Mouse (Mus musculus): ENCODE measurements around the gene Casp2. TPM values are rescaled to one million over a fixed set of nuclear protein-coding genes. Genes with fewer than 3 reads are reported as not detected.
A peak's percentile ranks its signal among the peaks of the same experiment; 100 is the strongest.

Gene Casp2
- polyA plus RNA-seq, 1 experiment from 2014 or later, result 78.3 TPM

GRCm38 (mm10) chr6:42295549-42296094 lies 30.8 kb downstream of the Casp2 start:
- Histone ChIP-seq H3K27ac (replicated peaks; ENCODE audit: low read depth, low read length) (no peak overlapping the region), H3K4me2 (ENCODE audit: low read depth, severe bottlenecking) (no peak overlapping the region), H3K4me1 (ENCODE audit: control insufficient read depth, insufficient read depth, low read length) (no peaks in the 10 kb centered on the region), H3K9ac (ENCODE audit: low read length) (no peak overlapping the region), H3K27me3 (ENCODE audit: control insufficient read depth, insufficient read depth, low read length) (no peaks in the 10 kb centered on the region), H3K4me3 (ENCODE audit: low read depth, low read length) (no peak overlapping the region), H3K9me3 (ENCODE audit: control insufficient read depth, low read length) (no peaks in the 10 kb centered on the region), H3K36me3 (ENCODE audit: control insufficient read depth, insufficient read depth, low read length) (no peaks in the 10 kb centered on the region)
- 75% methylated on average over 3 of the region's 3 CpGs for WGBS
- no peak for DNase-seq (ENCODE audit: low spot score)
- ATAC-seq (ENCODE audit: insufficient number of reproducible peaks, low FRiP score, low TSS enrichment, low read depth), result no peak

DNA sequence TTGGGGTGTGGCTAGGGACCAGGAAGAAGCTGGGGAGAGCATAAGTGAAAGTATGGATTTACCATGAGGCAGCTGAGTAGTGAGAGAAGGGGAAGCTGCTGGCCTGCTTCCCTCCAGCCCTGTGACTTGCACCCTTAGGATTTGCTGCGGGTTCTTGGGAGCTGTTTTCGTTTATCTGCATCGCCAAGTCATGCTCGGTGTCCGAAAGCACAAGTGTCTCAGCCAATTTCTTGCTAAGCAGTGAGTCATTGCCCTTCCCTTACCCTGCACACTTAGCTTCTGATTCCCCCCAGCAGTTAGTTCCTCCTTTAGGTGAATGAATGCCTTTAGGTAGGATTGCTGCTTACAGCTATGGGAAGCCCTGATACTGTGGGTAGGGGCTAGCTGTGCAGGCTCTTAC lies 34.6 kb downstream of the Casp2 start:
- WGBS, result 90% methylated on average over 5 of the region's 5 CpGs
- Histone ChIP-seq H3K4me2 (ENCODE audit: low read depth, severe bottlenecking) (no peak overlapping the region), H3K36me3 (ENCODE audit: control insufficient read depth, insufficient read depth, low read length) (no peaks in the 10 kb centered on the region), H3K27me3 (ENCODE audit: control insufficient read depth, insufficient read depth, low read length) (no peaks in the 10 kb centered on the region), H3K9ac (ENCODE audit: low read length) (no peak overlapping the region), H3K9me3 (ENCODE audit: control insufficient read depth, low read length) (no peaks in the 10 kb centered on the region), H3K27ac (replicated peaks; ENCODE audit: low read depth, low read length) (no peak overlapping the region), H3K4me1 (ENCODE audit: control insufficient read depth, insufficient read depth, low read length) (no peaks in the 10 kb centered on the region), H3K4me3 (ENCODE audit: low read depth, low read length) (no peak overlapping the region)
- DNase-seq (ENCODE audit: low spot score) (no peak), ATAC-seq (ENCODE audit: insufficient number of reproducible peaks, low FRiP score, low TSS enrichment, low read depth) (no peak)

DNA sequence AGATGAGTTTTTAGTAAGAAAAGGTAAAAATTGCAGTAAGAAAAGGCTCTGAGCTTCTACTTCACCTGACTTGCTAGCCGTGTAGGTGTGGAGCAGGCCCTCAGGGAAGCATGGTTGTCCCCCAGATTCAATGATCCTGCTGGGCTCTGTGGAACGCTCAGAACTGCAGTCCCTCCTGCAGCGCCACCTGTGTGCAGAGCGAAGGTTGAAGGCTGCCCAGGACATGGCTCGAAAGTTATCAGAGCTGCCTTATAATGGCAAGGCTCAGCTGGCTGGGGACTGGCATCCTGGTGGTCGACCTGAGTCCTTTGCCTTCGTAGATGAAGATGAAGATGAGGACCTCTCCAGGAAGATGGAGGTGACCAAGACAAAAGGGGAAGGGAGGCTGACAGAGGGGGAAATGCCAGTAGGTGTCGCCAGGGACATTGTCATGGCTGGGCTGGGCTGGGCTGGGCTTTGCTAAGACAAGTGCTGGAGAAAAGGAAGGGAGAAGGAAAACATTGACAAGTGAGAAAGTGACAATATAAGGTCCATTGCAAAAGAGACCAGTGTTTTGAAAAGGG lies 45.1 kb downstream of the Casp2 start:
- H3K27me3 ChIP-seq (ENCODE audit: control insufficient read depth, insufficient read depth, low read length), result no peaks in the 10 kb centered on the region
- H3K27ac ChIP-seq (replicated peaks; ENCODE audit: low read depth, low read length), result no peak overlapping the region
- DNase-seq (ENCODE audit: low spot score) (no peak), ATAC-seq (ENCODE audit: insufficient number of reproducible peaks, low FRiP score, low TSS enrichment, low read depth) (no peak)
- H3K36me3 ChIP-seq (ENCODE audit: control insufficient read depth, insufficient read depth, low read length), result no peaks in the 10 kb centered on the region; the same call in 1 of the 2 replicates
- H3K4me1 ChIP-seq (ENCODE audit: control insufficient read depth, insufficient read depth, low read length), result no peaks in the 10 kb centered on the region
- 50% methylated on average over 8 of the region's 8 CpGs for WGBS
- H3K9me3 ChIP-seq (ENCODE audit: control insufficient read depth, low read length), result no peaks in the 10 kb centered on the region
- H3K4me3 ChIP-seq (ENCODE audit: low read depth, low read length), result no peak overlapping the region
- H3K4me2 ChIP-seq (ENCODE audit: low read depth, severe bottlenecking), result no peak overlapping the region
- no peak overlapping the region for H3K9ac ChIP-seq (ENCODE audit: low read length)

GRCm38 (mm10) chr6:42310427-42311053 lies 45.8 kb downstream of the Casp2 start:
- DNase-seq (ENCODE audit: low spot score) (no peak), ATAC-seq (ENCODE audit: insufficient number of reproducible peaks, low FRiP score, low TSS enrichment, low read depth) (no peak)
- no peak overlapping the region for H3K9ac ChIP-seq (ENCODE audit: low read length)
- no peaks in the 10 kb centered on the region; the same call in 1 of the 2 replicates for H3K36me3 ChIP-seq (ENCODE audit: control insufficient read depth, insufficient read depth, low read length)
- no peaks in the 10 kb centered on the region for H3K27me3 ChIP-seq (ENCODE audit: control insufficient read depth, insufficient read depth, low read length)
- H3K27ac ChIP-seq (replicated peaks; ENCODE audit: low read depth, low read length), result no peak overlapping the region
- no peaks in the 10 kb centered on the region for H3K4me1 ChIP-seq (ENCODE audit: control insufficient read depth, insufficient read depth, low read length)
- no peaks in the 10 kb centered on the region for H3K9me3 ChIP-seq (ENCODE audit: control insufficient read depth, low read length)
- no peak overlapping the region for H3K4me2 ChIP-seq (ENCODE audit: low read depth, severe bottlenecking)
- 88% methylated on average over 2 of the region's 2 CpGs for WGBS
- no peak overlapping the region for H3K4me3 ChIP-seq (ENCODE audit: low read depth, low read length)

- Histone ChIP-seq H3K9me3 (ENCODE audit: control insufficient read depth, low read length) (no peaks in the 10 kb centered on the region), H3K4me1 (ENCODE audit: control insufficient read depth, insufficient read depth, low read length) (0 out of 2 replicates have a peak, but pooled peaks cover under 1% of the 10 kb centered on the region), H3K4me3 (ENCODE audit: low read depth, low read length) (no peak overlapping the region), H3K36me3 (ENCODE audit: control insufficient read depth, insufficient read depth, low read length) (no peaks in the 10 kb centered on the region), H3K27me3 (ENCODE audit: control insufficient read depth, insufficient read depth, low read length) (peaks cover 13% of the 10 kb centered on the region), H3K27ac (replicated peaks; ENCODE audit: low read depth, low read length) (no peak overlapping the region), H3K9ac (ENCODE audit: low read length) (0 out of 2 replicates have a peak overlapping the region, but pooled peaks have one; percentile 17), H3K4me2 (ENCODE audit: low read depth, severe bottlenecking) (no peak overlapping the region)
- 67% methylated on average over 4 of the region's 4 CpGs for WGBS
- DNase-seq (ENCODE audit: low spot score) (no peak), ATAC-seq (ENCODE audit: insufficient number of reproducible peaks, low FRiP score, low TSS enrichment, low read depth) (no peak)
Measured at GRCm38 (mm10) chr6:42318293-42318692, 53.5 kb downstream of the Casp2 start.

- 0 out of 2 replicates have a peak, but pooled peaks cover 4% of the 10 kb centered on the region for H3K4me1 ChIP-seq (ENCODE audit: control insufficient read depth, insufficient read depth, low read length)
- ATAC-seq (ENCODE audit: insufficient number of reproducible peaks, low FRiP score, low TSS enrichment, low read depth) (peak; percentile 29; the same call in 1 of the 2 replicates), DNase-seq (ENCODE audit: low spot score) (peak; percentile 22)
- H3K36me3 ChIP-seq (ENCODE audit: control insufficient read depth, insufficient read depth, low read length), result no peaks in the 10 kb centered on the region
- WGBS, result 1% methylated on average over 28 of the region's 28 CpGs
- peak overlapping the region; percentile 67 for H3K9ac ChIP-seq (ENCODE audit: low read length)
- H3K27ac ChIP-seq (replicated peaks; ENCODE audit: low read depth, low read length), result no peak overlapping the region
- H3K4me3 ChIP-seq (ENCODE audit: low read depth, low read length), result peak overlapping the region; percentile 59
- H3K27me3 ChIP-seq (ENCODE audit: control insufficient read depth, insufficient read depth, low read length), result peaks cover 18% of the 10 kb centered on the region
- H3K9me3 ChIP-seq (ENCODE audit: control insufficient read depth, low read length), result no peaks in the 10 kb centered on the region
- H3K4me2 ChIP-seq (ENCODE audit: low read depth, severe bottlenecking), result peak overlapping the region; percentile 97
Measured at GRCm38 (mm10) chr6:42323371-42324066, 58.7 kb downstream of the Casp2 start.

- under 1% methylated on average over 20 of the region's 32 CpGs for WGBS
- Histone ChIP-seq H3K27ac (replicated peaks; ENCODE audit: low read depth, low read length) (no peak overlapping the region), H3K27me3 (ENCODE audit: control insufficient read depth, insufficient read depth, low read length) (peaks cover 18% of the 10 kb centered on the region), H3K4me3 (ENCODE audit: low read depth, low read length) (peak overlapping the region; percentile 59), H3K4me2 (ENCODE audit: low read depth, severe bottlenecking) (peak overlapping the region; percentile 97), H3K36me3 (ENCODE audit: control insufficient read depth, insufficient read depth, low read length) (no peaks in the 10 kb centered on the region), H3K9ac (ENCODE audit: low read length) (peak overlapping the region; percentile 67), H3K4me1 (ENCODE audit: control insufficient read depth, insufficient read depth, low read length) (0 out of 2 replicates have a peak, but pooled peaks cover 4% of the 10 kb centered on the region), H3K9me3 (ENCODE audit: control insufficient read depth, low read length) (no peaks in the 10 kb centered on the region)
- ATAC-seq (ENCODE audit: insufficient number of reproducible peaks, low FRiP score, low TSS enrichment, low read depth), result peak; percentile 55
- peak; percentile 63 for DNase-seq (ENCODE audit: low spot score)
Measured at GRCm38 (mm10) chr6:42324067-42324481, 59.3 kb downstream of the Casp2 start.

DNA sequence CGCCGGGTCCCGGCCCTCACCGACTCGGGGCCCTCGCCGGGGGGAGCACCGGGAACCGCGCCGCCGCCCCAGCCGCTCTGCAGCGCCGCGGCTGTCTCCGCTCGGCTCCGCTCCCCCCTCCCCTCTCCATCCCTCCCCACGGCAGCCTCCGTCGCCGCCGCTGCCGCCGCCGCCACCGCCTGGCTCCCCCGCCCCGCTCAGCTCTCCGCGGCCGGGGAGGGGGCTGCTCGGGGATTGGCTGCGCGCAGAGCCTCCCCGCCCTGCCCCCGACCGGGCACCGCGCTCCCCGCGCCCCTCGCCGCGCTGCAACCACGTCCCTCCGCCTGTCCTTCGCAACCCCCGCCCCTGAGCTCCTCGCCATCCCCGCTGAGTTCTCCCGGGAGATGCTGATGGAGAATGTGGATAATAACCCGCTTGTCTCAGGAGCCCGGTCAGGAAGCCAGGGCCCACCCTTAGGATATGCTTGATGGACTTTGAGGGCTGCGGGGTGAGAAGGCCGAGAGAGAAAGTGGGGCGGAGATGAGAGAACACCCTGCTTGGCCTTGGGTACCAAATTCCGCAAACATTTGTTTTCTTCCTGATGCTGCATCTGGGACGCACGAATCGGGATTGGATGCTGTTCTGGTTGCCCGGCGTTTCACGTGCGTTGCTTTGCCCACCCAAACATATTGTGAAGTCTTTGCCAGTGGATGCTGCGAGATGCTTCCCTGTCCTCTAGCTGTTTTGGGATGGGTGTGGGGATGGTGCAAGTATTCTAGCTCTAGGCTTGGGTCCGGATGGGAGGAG lies 59.9 kb downstream of the Casp2 start, which contains the start of gene Fam131b:
TSS of gene Fam131b (minus strand) at position 162 of the 786 bp plus-strand sequence.
- peak within 1 kb of the TSS; percentile 59 for H3K4me3 ChIP-seq (ENCODE audit: low read depth, low read length)
- no peak within 1 kb of the TSS for H3K27ac ChIP-seq (replicated peaks; ENCODE audit: low read depth, low read length)
- WGBS, result under 1% methylated on average over 36 of the region's 68 CpGs

More for the DNA sequence above, 59.9 kb downstream of the Casp2 start, which contains the start of gene Fam131b:
- H3K36me3 ChIP-seq (ENCODE audit: control insufficient read depth, insufficient read depth, low read length), result no peaks in the 10 kb centered on the region
- H3K4me1 ChIP-seq (ENCODE audit: control insufficient read depth, insufficient read depth, low read length), result 0 out of 2 replicates have a peak, but pooled peaks cover 4% of the 10 kb centered on the region
- H3K9ac ChIP-seq (ENCODE audit: low read length), result peak within 1 kb of the TSS; percentile 67
- peak within 1 kb of the TSS; percentile 97 for H3K4me2 ChIP-seq (ENCODE audit: low read depth, severe bottlenecking)
- peaks cover 18% of the 10 kb centered on the region for H3K27me3 ChIP-seq (ENCODE audit: control insufficient read depth, insufficient read depth, low read length)
- H3K9me3 ChIP-seq (ENCODE audit: control insufficient read depth, low read length), result no peaks in the 10 kb centered on the region
- DNase-seq (ENCODE audit: low spot score) (peak; percentile 68), ATAC-seq (ENCODE audit: insufficient number of reproducible peaks, low FRiP score, low TSS enrichment, low read depth) (peak; percentile 74)

Measured in limb, embryonic 11.5 days (tissue).